Mouse (Mus musculus): ENCODE measurements at regions not wholly inside any gene's neighbourhood (a gene's known extent, or its start where the extent isn't known, plus 50 kb on each side); places are given as distances from the start of the nearest gene placed in this dataset.

GRCm38 (mm10) chr14:67181586-67181985 is 1172.6 kb upstream of the Gulo start:
- no peak overlapping the region for H3K9ac ChIP-seq (ENCODE audit: low read depth, low read length)
- no peaks in the 10 kb centered on the region for H3K9me3 ChIP-seq (ENCODE audit: control insufficient read depth, low read length)
- H3K4me2 ChIP-seq (ENCODE audit: low read depth, low read length): no peak overlapping the region
- H3K4me3 ChIP-seq (ENCODE audit: low read length): no peak overlapping the region
- H3K36me3 ChIP-seq (ENCODE audit: control insufficient read depth, insufficient read depth, low read length): no peaks in the 10 kb centered on the region
- no peak for ATAC-seq
- no peaks in the 10 kb centered on the region for H3K27me3 ChIP-seq (replicated peaks; ENCODE audit: control insufficient read depth, insufficient read depth, low read length)
- H3K4me1 ChIP-seq (ENCODE audit: control insufficient read depth, insufficient read depth, low read length): 0 out of 2 replicates have a peak, but pooled peaks cover 3% of the 10 kb centered on the region
- WGBS: 61% methylated on average over 3 of the region's 3 CpGs
- no peak overlapping the region for H3K27ac ChIP-seq (ENCODE audit: low read length)

- H3K27me3 ChIP-seq (replicated peaks; ENCODE audit: control insufficient read depth, insufficient read depth, low read length): no peaks in the 10 kb centered on the region
- no peak overlapping the region for H3K27ac ChIP-seq (ENCODE audit: low read length)
- no peak overlapping the region for H3K9ac ChIP-seq (ENCODE audit: low read depth, low read length)
- H3K4me1 ChIP-seq (ENCODE audit: control insufficient read depth, insufficient read depth, low read length): 0 out of 2 replicates have a peak, but pooled peaks cover 3% of the 10 kb centered on the region
- no peak for ATAC-seq
- H3K4me3 ChIP-seq (ENCODE audit: low read length): no peak overlapping the region
- H3K4me2 ChIP-seq (ENCODE audit: low read depth, low read length): no peak overlapping the region
- no peaks in the 10 kb centered on the region for H3K36me3 ChIP-seq (ENCODE audit: control insufficient read depth, insufficient read depth, low read length)
- no peaks in the 10 kb centered on the region for H3K9me3 ChIP-seq (ENCODE audit: control insufficient read depth, low read length)
Observed at GRCm38 (mm10) chr14:67179549-67179948, 1170.5 kb upstream of the Gulo start.

GRCm38 (mm10) chr14:67178329-67179039 is 1169.5 kb upstream of the Gulo start:
- Histone ChIP-seq H3K9ac (ENCODE audit: low read depth, low read length) (no peak overlapping the region), H3K27me3 (replicated peaks; ENCODE audit: control insufficient read depth, insufficient read depth, low read length) (no peaks in the 10 kb centered on the region), H3K27ac (ENCODE audit: low read length) (no peak overlapping the region), H3K4me2 (ENCODE audit: low read depth, low read length) (no peak overlapping the region), H3K9me3 (ENCODE audit: control insufficient read depth, low read length) (no peaks in the 10 kb centered on the region), H3K36me3 (ENCODE audit: control insufficient read depth, insufficient read depth, low read length) (no peaks in the 10 kb centered on the region), H3K4me3 (ENCODE audit: low read length) (no peak overlapping the region), H3K4me1 (ENCODE audit: control insufficient read depth, insufficient read depth, low read length) (0 out of 2 replicates have a peak, but pooled peaks cover 3% of the 10 kb centered on the region)
- no peak for ATAC-seq
- WGBS: 40% methylated on average over 9 of the region's 9 CpGs

GRCm38 (mm10) chr14:67176672-67177071 is 1167.7 kb upstream of the Gulo start:
- Histone ChIP-seq H3K4me3 (ENCODE audit: low read length) (no peak overlapping the region), H3K4me1 (ENCODE audit: control insufficient read depth, insufficient read depth, low read length) (0 out of 2 replicates have a peak, but pooled peaks cover 3% of the 10 kb centered on the region), H3K27me3 (replicated peaks; ENCODE audit: control insufficient read depth, insufficient read depth, low read length) (no peaks in the 10 kb centered on the region), H3K9me3 (ENCODE audit: control insufficient read depth, low read length) (no peaks in the 10 kb centered on the region), H3K9ac (ENCODE audit: low read depth, low read length) (no peak overlapping the region), H3K27ac (ENCODE audit: low read length) (no peak overlapping the region), H3K4me2 (ENCODE audit: low read depth, low read length) (0 out of 2 replicates have a peak overlapping the region, but pooled peaks have one; percentile 0), H3K36me3 (ENCODE audit: control insufficient read depth, insufficient read depth, low read length) (no peaks in the 10 kb centered on the region)
- WGBS: 71% methylated on average over 6 of the region's 6 CpGs
- ATAC-seq: peak; percentile 32

GRCm38 (mm10) chr14:67176100-67176499 is 1167.1 kb upstream of the Gulo start:
- Histone ChIP-seq H3K36me3 (ENCODE audit: control insufficient read depth, insufficient read depth, low read length) (no peaks in the 10 kb centered on the region), H3K9me3 (ENCODE audit: control insufficient read depth, low read length) (no peaks in the 10 kb centered on the region), H3K4me1 (ENCODE audit: control insufficient read depth, insufficient read depth, low read length) (0 out of 2 replicates have a peak, but pooled peaks cover 3% of the 10 kb centered on the region), H3K27ac (ENCODE audit: low read length) (no peak overlapping the region), H3K27me3 (replicated peaks; ENCODE audit: control insufficient read depth, insufficient read depth, low read length) (no peaks in the 10 kb centered on the region), H3K9ac (ENCODE audit: low read depth, low read length) (no peak overlapping the region), H3K4me2 (ENCODE audit: low read depth, low read length) (no peak overlapping the region), H3K4me3 (ENCODE audit: low read length) (no peak overlapping the region)
- WGBS: 60% methylated on average over 6 of the region's 6 CpGs
- peak; percentile 81 for ATAC-seq

GRCm38 (mm10) chr14:67174929-67175328 is 1165.9 kb upstream of the Gulo start:
- no peak overlapping the region for H3K4me3 ChIP-seq (ENCODE audit: low read length)

GRCm38 (mm10) chr14:67170801-67171200 is 1161.8 kb upstream of the Gulo start:
- no peaks in the 10 kb centered on the region for H3K27me3 ChIP-seq (replicated peaks; ENCODE audit: control insufficient read depth, insufficient read depth, low read length)
- WGBS: 86% methylated on average over 6 of the region's 6 CpGs
- ATAC-seq: no peak
- H3K27ac ChIP-seq (ENCODE audit: low read length): no peak overlapping the region
- H3K36me3 ChIP-seq (ENCODE audit: control insufficient read depth, insufficient read depth, low read length): no peaks in the 10 kb centered on the region
- H3K4me3 ChIP-seq (ENCODE audit: low read length): no peak overlapping the region
- 0 out of 2 replicates have a peak, but pooled peaks cover 4% of the 10 kb centered on the region for H3K4me1 ChIP-seq (ENCODE audit: control insufficient read depth, insufficient read depth, low read length)
- no peak overlapping the region for H3K4me2 ChIP-seq (ENCODE audit: low read depth, low read length)
- no peaks in the 10 kb centered on the region for H3K9me3 ChIP-seq (ENCODE audit: control insufficient read depth, low read length)
- H3K9ac ChIP-seq (ENCODE audit: low read depth, low read length): no peak overlapping the region

More at GRCm38 (mm10) chr14:67174929-67175328, 1165.9 kb upstream of the Gulo start:
- no peak overlapping the region for H3K4me2 ChIP-seq (ENCODE audit: low read depth, low read length)
- no peak for ATAC-seq
- WGBS: 81% methylated on average over 7 of the region's 7 CpGs
- H3K27me3 ChIP-seq (replicated peaks; ENCODE audit: control insufficient read depth, insufficient read depth, low read length): no peaks in the 10 kb centered on the region
- no peak overlapping the region for H3K9ac ChIP-seq (ENCODE audit: low read depth, low read length)
- no peak overlapping the region for H3K27ac ChIP-seq (ENCODE audit: low read length)
- H3K9me3 ChIP-seq (ENCODE audit: control insufficient read depth, low read length): no peaks in the 10 kb centered on the region
- H3K36me3 ChIP-seq (ENCODE audit: control insufficient read depth, insufficient read depth, low read length): no peaks in the 10 kb centered on the region
- H3K4me1 ChIP-seq (ENCODE audit: control insufficient read depth, insufficient read depth, low read length): 0 out of 2 replicates have a peak, but pooled peaks cover 7% of the 10 kb centered on the region

- 25% methylated on average over 3 of the region's 3 CpGs for WGBS
- H3K9me3 ChIP-seq (ENCODE audit: control insufficient read depth, low read length): no peaks in the 10 kb centered on the region
- no peaks in the 10 kb centered on the region for H3K36me3 ChIP-seq (ENCODE audit: control insufficient read depth, insufficient read depth, low read length)
- H3K27me3 ChIP-seq (replicated peaks; ENCODE audit: control insufficient read depth, insufficient read depth, low read length): no peaks in the 10 kb centered on the region
- H3K4me2 ChIP-seq (ENCODE audit: low read depth, low read length): no peak overlapping the region
- 0 out of 2 replicates have a peak, but pooled peaks cover 4% of the 10 kb centered on the region for H3K4me1 ChIP-seq (ENCODE audit: control insufficient read depth, insufficient read depth, low read length)
- no peak for ATAC-seq
- H3K27ac ChIP-seq (ENCODE audit: low read length): no peak overlapping the region
- H3K9ac ChIP-seq (ENCODE audit: low read depth, low read length): no peak overlapping the region
- H3K4me3 ChIP-seq (ENCODE audit: low read length): no peak overlapping the region
Observed at GRCm38 (mm10) chr14:67170248-67170647, 1161.2 kb upstream of the Gulo start.

GRCm38 (mm10) chr14:67169201-67169600 is 1160.2 kb upstream of the Gulo start:
- H3K27me3 ChIP-seq (replicated peaks; ENCODE audit: control insufficient read depth, insufficient read depth, low read length): no peaks in the 10 kb centered on the region
- no peaks in the 10 kb centered on the region for H3K9me3 ChIP-seq (ENCODE audit: control insufficient read depth, low read length)
- no peak overlapping the region for H3K9ac ChIP-seq (ENCODE audit: low read depth, low read length)
- no peak overlapping the region for H3K27ac ChIP-seq (ENCODE audit: low read length)
- 45% methylated on average over 1 of the region's 1 CpGs for WGBS
- H3K36me3 ChIP-seq (ENCODE audit: control insufficient read depth, insufficient read depth, low read length): no peaks in the 10 kb centered on the region
- no peak overlapping the region for H3K4me3 ChIP-seq (ENCODE audit: low read length)
- H3K4me2 ChIP-seq (ENCODE audit: low read depth, low read length): no peak overlapping the region
- no peak for ATAC-seq
- H3K4me1 ChIP-seq (ENCODE audit: control insufficient read depth, insufficient read depth, low read length): 0 out of 2 replicates have a peak, but pooled peaks cover 4% of the 10 kb centered on the region

All from intestine, embryonic 16.5 days (tissue).